8 mouse cellular contexts compared by ENCODE assay signal in genomic region chr2:167641337-167641736, GRCm38 (mm10). TPM values are rescaled to one million over a fixed set of nuclear protein-coding genes. Genes with fewer than 3 reads are reported as not detected.
DNase-seq lines count a peak whose midpoint lies in the region; ATAC-seq and TF ChIP-seq lines count a peak whose summit lies in the region.

No protein-coding gene starts in this region.

- peak; percentile 77; the same call in 1 of the 2 replicates for TF ChIP-seq CTCF in testis, adult 2 months (IDR thresholded peaks at IDR 0.05; ENCODE audit: control insufficient read depth, insufficient read depth, insufficient replicate concordance, low read depth, low read length)
- TF ChIP-seq CTCF in lung, embryonic 14.5 days (IDR thresholded peaks at IDR 0.05; ENCODE audit: low read depth), result peak; percentile 59

- no peaks in the 10 kb centered on the region for H3K9me3 ChIP-seq in lung, embryonic 14.5 days (ENCODE audit: low read depth, low read length)
- H3K9me3 ChIP-seq in stomach, embryonic 16.5 days (replicated peaks; ENCODE audit: control insufficient read depth, low read length), result no peaks in the 10 kb centered on the region
- H3K9me3 ChIP-seq in hindbrain, embryonic 14.5 days (ENCODE audit: control insufficient read depth, low read length), result no peaks in the 10 kb centered on the region

- H3K9ac ChIP-seq in lung, embryonic 14.5 days, result no peak overlapping the region
- H3K9ac ChIP-seq in stomach, embryonic 16.5 days (ENCODE audit: low read length), result no peak overlapping the region
- H3K9ac ChIP-seq in hindbrain, embryonic 14.5 days, result no peak overlapping the region

- no peak overlapping the region for H3K27ac ChIP-seq in testis, adult 2 months (ENCODE audit: control insufficient read depth, insufficient read depth, low read depth, low read length)
- H3K27ac ChIP-seq in lung, embryonic 14.5 days (ENCODE audit: low read depth), result no peak overlapping the region
- no peak overlapping the region for H3K27ac ChIP-seq in stomach, embryonic 16.5 days (ENCODE audit: low read length)
- no peak overlapping the region for H3K27ac ChIP-seq in hindbrain, embryonic 14.5 days

- no peaks in the 10 kb centered on the region for H3K4me1 ChIP-seq in testis, adult 2 months (ENCODE audit: control insufficient read depth, insufficient read depth, low read length)
- no peaks in the 10 kb centered on the region for H3K4me1 ChIP-seq in lung, embryonic 14.5 days (ENCODE audit: insufficient read depth)
- no peaks in the 10 kb centered on the region for H3K4me1 ChIP-seq in stomach, embryonic 16.5 days (ENCODE audit: control insufficient read depth, insufficient read depth, low read length)
- H3K4me1 ChIP-seq in hindbrain, embryonic 14.5 days (replicated peaks; ENCODE audit: control insufficient read depth, insufficient read depth, low read length), result no peaks in the 10 kb centered on the region

- 38% methylated on average over 8 of the region's 8 CpGs for WGBS in lung, embryonic 14.5 days
- WGBS in stomach, embryonic 16.5 days, result 48% methylated on average over 8 of the region's 8 CpGs
- 50% methylated on average over 8 of the region's 8 CpGs for WGBS in hindbrain, embryonic 14.5 days

- TF ChIP-seq POLR2A in testis, adult 2 months (IDR thresholded peaks at IDR 0.05; ENCODE audit: control insufficient read depth, low read depth, low read length), result no peak

- no peak overlapping the region for H3K4me3 ChIP-seq in testis, adult 2 months (ENCODE audit: control insufficient read depth, low read depth, low read length)
- no peak overlapping the region for H3K4me3 ChIP-seq in lung, embryonic 14.5 days (ENCODE audit: low read depth, low read length)
- H3K4me3 ChIP-seq in stomach, embryonic 16.5 days (replicated peaks; ENCODE audit: low read length), result no peak overlapping the region
- no peak overlapping the region for H3K4me3 ChIP-seq in hindbrain, embryonic 14.5 days (replicated peaks; ENCODE audit: low read length)

- ATAC-seq in lung, embryonic 14.5 days (ENCODE audit: insufficient read depth), result 0 out of 2 replicates have a peak, but pooled peaks have one; percentile 25
- ATAC-seq in stomach, embryonic 16.5 days (ENCODE audit: insufficient read depth, low FRiP score), result peak; percentile 42; the same call in 1 of the 2 replicates
- ATAC-seq in hindbrain, embryonic 14.5 days (ENCODE audit: low FRiP score), result no peak

- H3K27me3 ChIP-seq in testis, adult 2 months (ENCODE audit: control insufficient read depth, insufficient read depth, low read length), result no peaks in the 10 kb centered on the region
- H3K27me3 ChIP-seq in lung, embryonic 14.5 days (ENCODE audit: insufficient read depth, low read length), result no peaks in the 10 kb centered on the region
- no peaks in the 10 kb centered on the region for H3K27me3 ChIP-seq in stomach, embryonic 16.5 days (ENCODE audit: control insufficient read depth, insufficient read depth, low read length)
- no peaks in the 10 kb centered on the region for H3K27me3 ChIP-seq in hindbrain, embryonic 14.5 days (ENCODE audit: control insufficient read depth, insufficient read depth, low read length)

- DNase-seq in adrenal gland, adult (ENCODE audit: inconsistent age in 2 of 2, low spot score in 1 of 2), result peak; percentile 54 to 84
- no peak for DNase-seq in adrenal gland, postnatal 4 days (ENCODE audit: low spot score in 2 of 2)
- DNase-seq in testis, postnatal 14 days (ENCODE audit: low spot score), result no peak
- peak; percentile 68 for DNase-seq in induced T-regulatory cell, adult 2 months (ENCODE audit: low read depth)
- peak; percentile 35 for DNase-seq in lung, embryonic 14.5 days
- no peak for DNase-seq in hindbrain, embryonic 14.5 days (ENCODE audit: low spot score)

- no peaks in the 10 kb centered on the region for H3K36me3 ChIP-seq in testis, adult 2 months (ENCODE audit: control insufficient read depth, insufficient read depth, low read length)
- peaks cover 29% of the 10 kb centered on the region for H3K36me3 ChIP-seq in lung, embryonic 14.5 days (ENCODE audit: insufficient read depth)
- no peaks in the 10 kb centered on the region for H3K36me3 ChIP-seq in stomach, embryonic 16.5 days (ENCODE audit: control insufficient read depth, insufficient read depth, low read length)
- peaks cover 30% of the 10 kb centered on the region for H3K36me3 ChIP-seq in hindbrain, embryonic 14.5 days (replicated peaks; ENCODE audit: control insufficient read depth, insufficient read depth)

- H3K4me2 ChIP-seq in lung, embryonic 14.5 days, result no peak overlapping the region
- no peak overlapping the region for H3K4me2 ChIP-seq in stomach, embryonic 16.5 days (ENCODE audit: low read depth, low read length)
- H3K4me2 ChIP-seq in hindbrain, embryonic 14.5 days (replicated peaks), result no peak overlapping the region

RNA-seq across cellular contexts. Expression of gene Ube2v1, which starts 9.4 kb away (rescaled TPM):
- total RNA-seq in adrenal gland, postnatal 4 days (2021), result 100 to 1,000 TPM; 194 to 200 TPM
- 17.9 and 21.6 TPM in 2 replicates for polyA plus RNA-seq in testis, adult 2 months (2012; rRNA removed)
- polyA plus RNA-seq in lung, embryonic 14.5 days (2014; fragmentation: Nextera tagmentation; extraction: Ambion mirVana), result 275 and 293 TPM in 2 replicates
- polyA plus RNA-seq in stomach, embryonic 16.5 days (2015; fragmentation: Nextera tagmentation; extraction: Ambion mirVana), result 267 and 298 TPM in 2 replicates
- polyA plus RNA-seq in hindbrain, embryonic 14.5 days (2014; fragmentation: Nextera tagmentation; extraction: Ambion mirVana), result 302 and 313 TPM in 2 replicates

RNA-seq across cellular contexts. Expression of gene Gm20431, which starts 20.0 kb away (rescaled TPM):
- 10 to 100 TPM; 18.2 to 23.0 TPM for total RNA-seq in adrenal gland, postnatal 4 days (2021)
- polyA plus RNA-seq in testis, adult 2 months (2012; rRNA removed), result 41.0 and 48.4 TPM in 2 replicates
- 10.0 and 12.3 TPM in 2 replicates for polyA plus RNA-seq in lung, embryonic 14.5 days (2014; fragmentation: Nextera tagmentation; extraction: Ambion mirVana)
- 9.2 TPM in 1 of 2 replicates, not detected in the other for polyA plus RNA-seq in stomach, embryonic 16.5 days (2015; fragmentation: Nextera tagmentation; extraction: Ambion mirVana)
- polyA plus RNA-seq in hindbrain, embryonic 14.5 days (2014; fragmentation: Nextera tagmentation; extraction: Ambion mirVana), result 15.5 and 19.8 TPM in 2 replicates

RNA-seq across cellular contexts. Expression of gene Cebpb, which starts 47.4 kb away (rescaled TPM):
- total RNA-seq in adrenal gland, postnatal 4 days (2021), result 100 to 1,000 TPM; 229 to 255 TPM
- 2.9 and 4.0 TPM in 2 replicates for polyA plus RNA-seq in testis, adult 2 months (2012; rRNA removed)
- 73.4 and 77.4 TPM in 2 replicates for polyA plus RNA-seq in lung, embryonic 14.5 days (2014; fragmentation: Nextera tagmentation; extraction: Ambion mirVana)
- polyA plus RNA-seq in stomach, embryonic 16.5 days (2015; fragmentation: Nextera tagmentation; extraction: Ambion mirVana), result 0.69 and 0.92 TPM in 2 replicates
- polyA plus RNA-seq in hindbrain, embryonic 14.5 days (2014; fragmentation: Nextera tagmentation; extraction: Ambion mirVana), result 3.5 and 3.6 TPM in 2 replicates

RNA-seq across cellular contexts. Expression of gene Tmem189, which starts 48.3 kb away (rescaled TPM):
- total RNA-seq in adrenal gland, postnatal 4 days (2021), result 10 to 100 TPM; 32.9 to 35.4 TPM
- 97.4 and 99.8 TPM in 2 replicates for polyA plus RNA-seq in testis, adult 2 months (2012; rRNA removed)
- 41.6 and 43.3 TPM in 2 replicates for polyA plus RNA-seq in lung, embryonic 14.5 days (2014; fragmentation: Nextera tagmentation; extraction: Ambion mirVana)
- 35.7 and 36.8 TPM in 2 replicates for polyA plus RNA-seq in stomach, embryonic 16.5 days (2015; fragmentation: Nextera tagmentation; extraction: Ambion mirVana)
- polyA plus RNA-seq in hindbrain, embryonic 14.5 days (2014; fragmentation: Nextera tagmentation; extraction: Ambion mirVana), result 33.9 and 37.5 TPM in 2 replicates

Comparison
In these comparisons a context has a peak if more than half of its experiments do, and no peak if none do; other contexts are left out.
1. DNase-seq: peak in adrenal gland, adult (2 of 2), induced T-regulatory cell, adult 2 months (single experiment) and lung, embryonic 14.5 days (single experiment); none in adrenal gland, postnatal 4 days (0 of 2), testis, postnatal 14 days (single experiment) and hindbrain, embryonic 14.5 days (single experiment).
2. RNA of gene Ube2v1, which starts 9.4 kb away (polyA plus RNA-seq): 302 to 313 TPM in hindbrain, embryonic 14.5 days, 275 to 293 TPM in lung, embryonic 14.5 days and 267 to 298 TPM in stomach, embryonic 16.5 days; 17.9 to 21.6 TPM in testis, adult 2 months; every median in the first group is over 10 times any median in the second.
3. RNA of gene Cebpb, which starts 47.4 kb away (polyA plus RNA-seq): 73.4 to 77.4 TPM in lung, embryonic 14.5 days; 3.5 to 3.6 TPM in hindbrain, embryonic 14.5 days, 2.9 to 4.0 TPM in testis, adult 2 months and 0.69 to 0.92 TPM in stomach, embryonic 16.5 days; every median in the first group is over 10 times any median in the second.